Mouse (Mus musculus) heart, embryonic 13.5 days (tissue): ENCODE measurements around the gene Gm10638. TPM values are rescaled to one million over a fixed set of nuclear protein-coding genes. Genes with fewer than 3 reads are reported as not detected.

Experiments
- ATAC-seq: fragments of 200-750 bp; cut with Nextera tagmentation; 2 replicates; pipeline ENCODE4 v1.8.0; 2017; ENCODE audit warnings: moderate TSS enrichment; ENCODE audit not compliant: insufficient number of reproducible peaks, low FRiP score, low TSS enrichment; ENCODE audit errors: extremely low read depth
- H3K27ac ChIP-seq: fragments of 300-500 bp; sonication (generic); replicated peaks from 2 replicates; pipeline ENCODE4 v1.5.1; 2015; ENCODE audit warnings: moderate library complexity, mild to moderate bottlenecking, inconsistent platforms
- H3K27me3 ChIP-seq: fragments of 300-500 bp; sonication (generic); replicated peaks from 2 replicates; pipeline ENCODE4 v1.6.1; 2015; ENCODE audit warnings: mild to moderate bottlenecking, inconsistent platforms
- H3K36me3 ChIP-seq: fragments of 300-500 bp; sonication (generic); 2 replicates; pipeline ENCODE4 v1.6.1; 2015; ENCODE audit warnings: mild to moderate bottlenecking, inconsistent platforms
- H3K4me1 ChIP-seq: fragments of 300-500 bp; sonication (generic); 2 replicates; pipeline ENCODE4 v1.6.1; 2015; ENCODE audit warnings: inconsistent platforms
- H3K4me2 ChIP-seq: fragments of 300-500 bp; sonication (generic); 2 replicates; pipeline ENCODE4 v1.6.1; 2015; ENCODE audit warnings: inconsistent platforms, mild to moderate bottlenecking, moderate library complexity
- H3K4me3 ChIP-seq: fragments of 300-500 bp; sonication (generic); 2 replicates; pipeline ENCODE4 v1.5.1; 2015; ENCODE audit warnings: moderate library complexity, mild to moderate bottlenecking, inconsistent platforms
- H3K9ac ChIP-seq: fragments of 300-500 bp; sonication (generic); 2 replicates; pipeline ENCODE4 v1.6.1; 2015; ENCODE audit warnings: inconsistent platforms, mild to moderate bottlenecking, moderate library complexity
- H3K9me3 ChIP-seq: fragments of 300-500 bp; sonication (generic); 2 replicates; pipeline ENCODE4 v1.6.1; 2016; ENCODE audit warnings: inconsistent platforms
- WGBS: fragments of 180-500 bp; shearing (Covaris S2); methylation state at CpG from one replicate; pipeline ENCODE4 v1.1.7; 2015; ENCODE audit warnings: mixed read lengths; 5-methylcytosine and 5-hydroxymethylcytosine counted together
- polyA plus RNA-seq: library from polyadenylated mRNA; unstranded; fragments of >200 nt; fragmentation: Nextera tagmentation; extraction: Ambion mirVana; gene quantifications from 2 replicates; pipeline ENCODE4 v1.2.1, GENCODE M21; 2015

The Gm10638 gene
- polyA plus RNA-seq, 1 experiment from 2014 or later = 3.3 TPM

GRCm38 (mm10) chr8:86762806-86763205, 17.3 kb downstream of the Gm10638 start:
- Histone ChIP-seq H3K4me1 (peaks cover 5% of the 10 kb centered on the region), H3K4me3 (no peak overlapping the region)
- 62% methylated on average over 5 of the region's 5 CpGs for whole genome bisulfite sequencing

GRCm38 (mm10) chr8:86765155-86765554, 19.7 kb downstream of the Gm10638 start:
- Histone ChIP-seq H3K27ac (no peak overlapping the region), H3K4me2 (no peak overlapping the region), H3K27me3 (no peaks in the 10 kb centered on the region), H3K4me3 (no peak overlapping the region), H3K9ac (no peak overlapping the region), H3K4me1 (peaks cover 8% of the 10 kb centered on the region), H3K36me3 (no peaks in the 10 kb centered on the region), H3K9me3 (no peaks in the 10 kb centered on the region)
- ATAC-seq = no peak
- WGBS = 84% methylated on average over 10 of the region's 10 CpGs

More at GRCm38 (mm10) chr8:86762806-86763205, 17.3 kb downstream of the Gm10638 start:
- H3K4me2 ChIP-seq = no peak overlapping the region
- no peaks in the 10 kb centered on the region for H3K27me3 ChIP-seq
- no peak overlapping the region for H3K9ac ChIP-seq
- H3K27ac ChIP-seq = no peak overlapping the region
- no peaks in the 10 kb centered on the region for H3K9me3 ChIP-seq
- no peak for ATAC-seq
- H3K36me3 ChIP-seq = no peaks in the 10 kb centered on the region

GRCm38 (mm10) chr8:86765669-86766068, 20.2 kb downstream of the Gm10638 start:
- Histone ChIP-seq H3K36me3 (no peaks in the 10 kb centered on the region), H3K27ac (no peak overlapping the region), H3K4me1 (peaks cover 8% of the 10 kb centered on the region), H3K27me3 (no peaks in the 10 kb centered on the region), H3K4me2 (no peak overlapping the region), H3K9ac (no peak overlapping the region), H3K4me3 (no peak overlapping the region), H3K9me3 (no peaks in the 10 kb centered on the region)
- no peak for ATAC-seq
- 84% methylated on average over 8 of the region's 8 CpGs for WGBS

GRCm38 (mm10) chr8:86766548-86767211, 21.2 kb downstream of the Gm10638 start:
- WGBS = 74% methylated on average over 9 of the region's 9 CpGs
- no peak overlapping the region for H3K4me3 ChIP-seq
- H3K27ac ChIP-seq = no peak overlapping the region
- H3K9me3 ChIP-seq = no peaks in the 10 kb centered on the region
- H3K27me3 ChIP-seq = no peaks in the 10 kb centered on the region
- H3K4me2 ChIP-seq = no peak overlapping the region
- H3K9ac ChIP-seq = no peak overlapping the region
- no peaks in the 10 kb centered on the region for H3K36me3 ChIP-seq
- ATAC-seq = no peak
- H3K4me1 ChIP-seq = peaks cover 8% of the 10 kb centered on the region

- no peak for ATAC-seq
- Histone ChIP-seq H3K9ac (no peak overlapping the region), H3K9me3 (no peaks in the 10 kb centered on the region), H3K4me1 (peaks cover 8% of the 10 kb centered on the region), H3K4me2 (no peak overlapping the region), H3K36me3 (no peaks in the 10 kb centered on the region), H3K27me3 (no peaks in the 10 kb centered on the region), H3K4me3 (no peak overlapping the region), H3K27ac (no peak overlapping the region)
- 43% methylated on average over 5 of the region's 5 CpGs for WGBS
Measured at GRCm38 (mm10) chr8:86768499-86768898, 23.0 kb downstream of the Gm10638 start.

- H3K36me3 ChIP-seq = no peaks in the 10 kb centered on the region
- no peak for ATAC-seq
- no peak overlapping the region for H3K4me2 ChIP-seq
- no peak overlapping the region for H3K9ac ChIP-seq
- no peak overlapping the region for H3K4me3 ChIP-seq
- H3K27me3 ChIP-seq = no peaks in the 10 kb centered on the region
- WGBS = 81% methylated on average over 1 of the region's 1 CpGs
- H3K27ac ChIP-seq = no peak overlapping the region
- no peaks in the 10 kb centered on the region for H3K9me3 ChIP-seq
- peaks cover 8% of the 10 kb centered on the region for H3K4me1 ChIP-seq
Measured at GRCm38 (mm10) chr8:86769945-86770715, 24.6 kb downstream of the Gm10638 start.

- Histone ChIP-seq H3K4me1 (no peaks in the 10 kb centered on the region), H3K27ac (no peak overlapping the region), H3K27me3 (no peaks in the 10 kb centered on the region), H3K9me3 (no peaks in the 10 kb centered on the region), H3K4me2 (no peak overlapping the region), H3K9ac (no peak overlapping the region), H3K36me3 (no peaks in the 10 kb centered on the region), H3K4me3 (no peak overlapping the region)
- 73% methylated on average over 8 of the region's 8 CpGs for WGBS
- no peak for ATAC-seq
Measured at GRCm38 (mm10) chr8:86779207-86779606, 33.7 kb downstream of the Gm10638 start.

- WGBS = 84% methylated on average over 8 of the region's 8 CpGs
- no peak overlapping the region for H3K4me2 ChIP-seq
Measured at GRCm38 (mm10) chr8:86781094-86781493, 35.6 kb downstream of the Gm10638 start.

GRCm38 (mm10) chr8:86786498-86786897, 41.0 kb downstream of the Gm10638 start:
- Histone ChIP-seq H3K9me3 (no peaks in the 10 kb centered on the region), H3K27ac (no peak overlapping the region), H3K36me3 (no peaks in the 10 kb centered on the region), H3K4me3 (no peak overlapping the region), H3K27me3 (no peaks in the 10 kb centered on the region), H3K9ac (no peak overlapping the region), H3K4me1 (peaks cover 24% of the 10 kb centered on the region), H3K4me2 (no peak overlapping the region)
- no peak for ATAC-seq
- 45% methylated on average over 5 of the region's 5 CpGs for WGBS

More at GRCm38 (mm10) chr8:86781094-86781493, 35.6 kb downstream of the Gm10638 start:
- no peak overlapping the region for H3K9ac ChIP-seq
- no peak overlapping the region for H3K27ac ChIP-seq
- no peak for ATAC-seq
- H3K27me3 ChIP-seq = no peaks in the 10 kb centered on the region
- no peak overlapping the region for H3K4me3 ChIP-seq
- H3K9me3 ChIP-seq = no peaks in the 10 kb centered on the region
- H3K4me1 ChIP-seq = no peaks in the 10 kb centered on the region
- H3K36me3 ChIP-seq = no peaks in the 10 kb centered on the region

GRCm38 (mm10) chr8:86787891-86788420, 42.5 kb downstream of the Gm10638 start:
- H3K4me1 ChIP-seq = peaks cover 24% of the 10 kb centered on the region
- no peak overlapping the region for H3K9ac ChIP-seq
- WGBS = 56% methylated on average over 12 of the region's 12 CpGs
- H3K4me2 ChIP-seq = peak overlapping the region; percentile 20; the same call in 1 of the 2 replicates
- H3K27ac ChIP-seq = peak overlapping the region; percentile 71
- no peak overlapping the region for H3K4me3 ChIP-seq
- ATAC-seq = no peak
- no peaks in the 10 kb centered on the region for H3K36me3 ChIP-seq
- H3K9me3 ChIP-seq = no peaks in the 10 kb centered on the region
- no peaks in the 10 kb centered on the region for H3K27me3 ChIP-seq

- no peak overlapping the region for H3K4me2 ChIP-seq
- no peak for ATAC-seq
- peaks cover 24% of the 10 kb centered on the region for H3K4me1 ChIP-seq
- no peak overlapping the region for H3K4me3 ChIP-seq
- H3K27me3 ChIP-seq = no peaks in the 10 kb centered on the region
- no peaks in the 10 kb centered on the region for H3K36me3 ChIP-seq
- no peak overlapping the region for H3K9ac ChIP-seq
- no peak overlapping the region for H3K27ac ChIP-seq
- H3K9me3 ChIP-seq = no peaks in the 10 kb centered on the region
- 50% methylated on average over 1 of the region's 1 CpGs for WGBS
Measured at GRCm38 (mm10) chr8:86789576-86789975, 44.1 kb downstream of the Gm10638 start.
